Mouse (Mus musculus) ES-Bruce4 (cell line): ENCODE measurements around the gene Plvap.

Experiments used
- CTCF ChIP-seq: IDR thresholded peaks from one replicate; pipeline ENCODE4 v1.8.1; 2011; ENCODE audit warnings: low read depth, low read length
- POLR2A ChIP-seq: IDR thresholded peaks from one replicate; pipeline ENCODE4 v1.8.1; 2011; ENCODE audit warnings: low read length; ENCODE audit not compliant: insufficient read depth

DNA sequence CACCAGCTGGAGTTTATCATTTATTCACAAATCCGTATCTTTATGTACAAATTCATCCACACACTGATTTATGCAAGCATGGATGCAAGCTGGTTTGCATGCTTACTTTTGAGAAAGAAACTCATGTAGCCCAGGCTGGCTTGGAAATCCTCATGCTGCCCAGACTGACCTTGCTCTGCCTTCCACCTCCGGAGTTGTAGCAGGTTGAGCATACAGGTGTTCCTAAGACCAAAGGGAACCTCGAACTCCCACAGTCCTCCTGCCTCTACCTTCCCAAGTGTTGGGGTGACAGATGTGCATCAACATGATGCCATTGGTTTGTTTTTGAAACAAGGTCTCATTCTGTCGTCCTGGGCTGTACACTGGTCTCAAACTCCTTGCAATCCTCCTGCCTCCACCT, 49.4 kb downstream of the Plvap start:
- no peak for TF ChIP-seq CTCF
- TF ChIP-seq POLR2A, result no peak
